Mouse (Mus musculus): Measurements from ENCODE around the gene Ociad2.
A peak's percentile ranks its signal among the peaks of the same experiment; 100 is the strongest.

Gene Ociad2

GRCm38 (mm10) chr5:73340723-73341235, at the start of gene Ociad2:
Ociad2 (minus strand) TSS chr5:73341028.
- no peak for DNase-seq (ENCODE audit: low spot score in 2 of 2)

GRCm38 (mm10) chr5:73383647-73383970, 42.8 kb upstream of the Ociad2 start:
- DNase-seq (ENCODE audit: low spot score in 2 of 2), result no peak

GRCm38 (mm10) chr5:73382737-73383646, 42.2 kb upstream of the Ociad2 start:
- DNase-seq (ENCODE audit: low spot score in 2 of 2), result peak; percentile 57 to 80

GRCm38 (mm10) chr5:73381976-73382540, 41.2 kb upstream of the Ociad2 start:
- DNase-seq (ENCODE audit: low spot score in 2 of 2), result no peak

GRCm38 (mm10) chr5:73381510-73381909, 40.7 kb upstream of the Ociad2 start:
- no peak for DNase-seq (ENCODE audit: low spot score in 2 of 2)

- DNase-seq (ENCODE audit: low spot score in 2 of 2), result no peak
Measured at GRCm38 (mm10) chr5:73380829-73381228, 40.0 kb upstream of the Ociad2 start.

GRCm38 (mm10) chr5:73379908-73380307, 39.1 kb upstream of the Ociad2 start:
- DNase-seq (ENCODE audit: low spot score in 2 of 2), result peak; percentile 88 to 93

- no peak for DNase-seq (ENCODE audit: low spot score in 2 of 2)
Measured at GRCm38 (mm10) chr5:73376491-73376890, 35.7 kb upstream of the Ociad2 start.

- no peak for DNase-seq (ENCODE audit: low spot score in 2 of 2)
Measured at GRCm38 (mm10) chr5:73376041-73376440, 35.2 kb upstream of the Ociad2 start.

GRCm38 (mm10) chr5:73373184-73373583, 32.4 kb upstream of the Ociad2 start:
- DNase-seq (ENCODE audit: low spot score in 2 of 2), result no peak

GRCm38 (mm10) chr5:73372601-73373000, 31.8 kb upstream of the Ociad2 start:
- DNase-seq (ENCODE audit: low spot score in 2 of 2), result no peak

- DNase-seq (ENCODE audit: low spot score in 2 of 2), result no peak
Measured at GRCm38 (mm10) chr5:73369731-73370130, 28.9 kb upstream of the Ociad2 start.

- DNase-seq (ENCODE audit: low spot score in 2 of 2), result no peak
Measured at GRCm38 (mm10) chr5:73368845-73369447, 28.1 kb upstream of the Ociad2 start.

GRCm38 (mm10) chr5:73367906-73368305, 27.1 kb upstream of the Ociad2 start:
- DNase-seq (ENCODE audit: low spot score in 2 of 2), result no peak

- peak in 1 of 2 experiments; percentile 34 for DNase-seq (ENCODE audit: low spot score in 2 of 2)
Measured at GRCm38 (mm10) chr5:73364107-73364864, 23.5 kb upstream of the Ociad2 start.

- DNase-seq (ENCODE audit: low spot score in 2 of 2), result no peak
Measured at GRCm38 (mm10) chr5:73362791-73363190, 22.0 kb upstream of the Ociad2 start.

GRCm38 (mm10) chr5:73362338-73362737, 21.5 kb upstream of the Ociad2 start:
- DNase-seq (ENCODE audit: low spot score in 2 of 2), result no peak

- DNase-seq (ENCODE audit: low spot score in 2 of 2), result no peak
Measured at GRCm38 (mm10) chr5:73360240-73360639, 19.4 kb upstream of the Ociad2 start.

- no peak for DNase-seq (ENCODE audit: low spot score in 2 of 2)
Measured at GRCm38 (mm10) chr5:73359752-73360141, 18.9 kb upstream of the Ociad2 start.

- no peak for DNase-seq (ENCODE audit: low spot score in 2 of 2)
Measured at GRCm38 (mm10) chr5:73359134-73359751, 18.4 kb upstream of the Ociad2 start.

GRCm38 (mm10) chr5:73355393-73355792, 14.6 kb upstream of the Ociad2 start:
- DNase-seq (ENCODE audit: low spot score in 2 of 2), result no peak

All from spleen, postnatal 10 days (tissue).